Mouse (Mus musculus): ENCODE data around the gene 1700034J05Rik. TPM values are rescaled to one million over a fixed set of nuclear protein-coding genes. Genes with fewer than 3 reads are reported as not detected.

Gene 1700034J05Rik
- total RNA-seq (2021) (not detected), polyA plus RNA-seq (2012; rRNA removed) (not detected in 2 replicates)
- long read RNA-seq = 0 reads

- DNase-seq = no peak
Measured at GRCm38 (mm10) chr6:146954258-146954657, at the start of gene 1700034J05Rik. Gene 1700034J05Rik, minus strand, starts transcription at chr6:146954422.

GRCm38 (mm10) chr6:146999755-147000154, 45.5 kb upstream of the 1700034J05Rik start:
- DNase-seq = no peak

GRCm38 (mm10) chr6:146999302-146999701, 45.1 kb upstream of the 1700034J05Rik start:
- no peak for DNase-seq

- no peak for DNase-seq
Measured at GRCm38 (mm10) chr6:146998710-146999109, 44.5 kb upstream of the 1700034J05Rik start.

- no peak for DNase-seq
Measured at GRCm38 (mm10) chr6:146997006-146997405, 42.8 kb upstream of the 1700034J05Rik start.

GRCm38 (mm10) chr6:146995878-146996277, 41.7 kb upstream of the 1700034J05Rik start:
- no peak for DNase-seq

- DNase-seq = no peak
Measured at GRCm38 (mm10) chr6:146995391-146995790, 41.2 kb upstream of the 1700034J05Rik start.

- DNase-seq = peak; percentile 56
Measured at GRCm38 (mm10) chr6:146994236-146994635, 40.0 kb upstream of the 1700034J05Rik start.

GRCm38 (mm10) chr6:146984569-146984968, 30.3 kb upstream of the 1700034J05Rik start:
- DNase-seq = no peak

GRCm38 (mm10) chr6:146981249-146981835, 27.1 kb upstream of the 1700034J05Rik start:
- no peak for DNase-seq

- no peak for DNase-seq
Measured at GRCm38 (mm10) chr6:146979953-146980352, 25.7 kb upstream of the 1700034J05Rik start.

GRCm38 (mm10) chr6:146979115-146979744, 25.0 kb upstream of the 1700034J05Rik start:
- no peak for DNase-seq

GRCm38 (mm10) chr6:146978691-146979114, 24.5 kb upstream of the 1700034J05Rik start:
- DNase-seq = no peak

- DNase-seq = no peak
Measured at GRCm38 (mm10) chr6:146976446-146976845, 22.2 kb upstream of the 1700034J05Rik start.

- no peak for DNase-seq
Measured at GRCm38 (mm10) chr6:146973830-146974229, 19.6 kb upstream of the 1700034J05Rik start.

GRCm38 (mm10) chr6:146973406-146973805, 19.2 kb upstream of the 1700034J05Rik start:
- peak; percentile 33 for DNase-seq

- DNase-seq = no peak
Measured at GRCm38 (mm10) chr6:146972740-146973139, 18.5 kb upstream of the 1700034J05Rik start.

- DNase-seq = no peak
Measured at GRCm38 (mm10) chr6:146972009-146972408, 17.8 kb upstream of the 1700034J05Rik start.

GRCm38 (mm10) chr6:146971366-146971765, 17.1 kb upstream of the 1700034J05Rik start:
- no peak for DNase-seq

- no peak for DNase-seq
Measured at GRCm38 (mm10) chr6:146970811-146971210, 16.6 kb upstream of the 1700034J05Rik start.

- DNase-seq = no peak
Measured at GRCm38 (mm10) chr6:146967836-146968235, 13.6 kb upstream of the 1700034J05Rik start.

- no peak for DNase-seq
Measured at GRCm38 (mm10) chr6:146966446-146967019, 12.3 kb upstream of the 1700034J05Rik start.

- DNase-seq = no peak
Measured at GRCm38 (mm10) chr6:146965139-146965772, 11.0 kb upstream of the 1700034J05Rik start.
